Mouse (Mus musculus) MEL (cell line): ENCODE measurements around the gene Lcn8. TPM values are rescaled to one million over a fixed set of nuclear protein-coding genes. Genes with fewer than 3 reads are reported as not detected.

ENCODE experiments used
- DNase-seq: peaks from one replicate; pipeline ENCODE4 v3.0.0; 2011; ENCODE audit warnings: low read depth, low spot score
- H3K27ac ChIP-seq: 2 replicates; pipeline ENCODE4 v1.5.1; 2012; ENCODE audit warnings: low read depth, mild to moderate bottlenecking, control low read depth, low read length, moderate library complexity; ENCODE audit not compliant: control insufficient read depth
- H3K27me3 ChIP-seq, 2 experiments: fragments of 150-350 bp in 1 of 2; sonication (generic) in 1 of 2; 2 replicates each; pipeline ENCODE4 v1.6.1; 2012; ENCODE audit warnings: low read length in 2 of 2, mild to moderate bottlenecking in 2 of 2, improper control_type of control experiment in 1 of 2, moderate library complexity in 1 of 2; ENCODE audit not compliant: insufficient read depth in 2 of 2, control insufficient read depth in 1 of 2
- H3K36me3 ChIP-seq, 2 experiments: 2 replicates each; pipeline ENCODE4 v1.6.1; 2012 to 2014; ENCODE audit warnings: low read length in 2 of 2, improper control_type of control experiment in 1 of 2, inconsistent platforms in 1 of 2, mild to moderate bottlenecking in 1 of 2; ENCODE audit not compliant: insufficient read depth in 2 of 2, control insufficient read depth in 1 of 2
- H3K4me1 ChIP-seq, 2 experiments: fragments of 150-350 bp in 1 of 2; sonication (generic) in 1 of 2; 2 replicates each; pipeline ENCODE4 v1.6.1; 2012; ENCODE audit warnings: low read length in 2 of 2, improper control_type of control experiment in 1 of 2, mild to moderate bottlenecking in 1 of 2; ENCODE audit not compliant: insufficient read depth in 2 of 2, control insufficient read depth in 1 of 2
- H3K4me3 ChIP-seq, 2 experiments: fragments of 150-350 bp in 1 of 2; sonication (generic) in 1 of 2; 2 replicates each; pipeline ENCODE4 v1.5.1; 2012; ENCODE audit warnings: low read depth in 2 of 2, low read length in 2 of 2, mild to moderate bottlenecking in 2 of 2, moderate library complexity in 2 of 2, control low read depth in 1 of 2, improper control_type of control experiment in 1 of 2; ENCODE audit not compliant: control insufficient read depth in 1 of 2, insufficient read depth in 1 of 2
- H3K79me2 ChIP-seq: 2 replicates; pipeline ENCODE4 v1.6.1; 2012; ENCODE audit warnings: mild to moderate bottlenecking, low read length, moderate library complexity; ENCODE audit not compliant: control insufficient read depth, poor library complexity, insufficient read depth
- H3K9ac ChIP-seq: 2 replicates; pipeline ENCODE4 v1.6.1; 2012; ENCODE audit warnings: low read depth, mild to moderate bottlenecking, control low read depth, low read length, moderate library complexity; ENCODE audit not compliant: control insufficient read depth, poor library complexity, severe bottlenecking
- H3K9me3 ChIP-seq: fragments of 150-350 bp; sonication (generic); replicated peaks from 2 replicates; pipeline ENCODE4 v1.6.1; 2012; ENCODE audit warnings: mild to moderate bottlenecking, low read length, improper control_type of control experiment, moderate library complexity; ENCODE audit not compliant: insufficient read depth
- BHLHE40 ChIP-seq: IDR thresholded peaks from 2 replicates; pipeline ENCODE4 v1.6.1; 2012; ENCODE audit warnings: low read depth, mild to moderate bottlenecking, inconsistent platforms, low read length, improper control_type of control experiment, borderline replicate concordance
- CHD1 ChIP-seq: IDR thresholded peaks from 2 replicates; pipeline ENCODE4 v1.6.1; 2012; ENCODE audit warnings: low read depth, mild to moderate bottlenecking, inconsistent platforms, low read length, improper control_type of control experiment
- ELF1 ChIP-seq: IDR thresholded peaks from 2 replicates; pipeline ENCODE4 v1.6.1; 2014; ENCODE audit warnings: low read depth, mild to moderate bottlenecking, inconsistent platforms, low read length, improper control_type of control experiment, moderate library complexity
- EP300 ChIP-seq, 2 experiments: IDR thresholded peaks; 2 replicates each; pipeline ENCODE4 v1.6.1; 2011; ENCODE audit warnings: improper control_type of control experiment in 2 of 2, low read length in 2 of 2, low read depth in 1 of 2, mild to moderate bottlenecking in 1 of 2
- GATA1 ChIP-seq: IDR thresholded peaks from 2 replicates; pipeline ENCODE4 v1.6.1; 2011; ENCODE audit warnings: low read depth, low read length, improper control_type of control experiment
- HCFC1 ChIP-seq: IDR thresholded peaks from 2 replicates; pipeline ENCODE4 v1.6.1; 2012; ENCODE audit warnings: low read depth, mild to moderate bottlenecking, inconsistent platforms, low read length, improper control_type of control experiment, moderate library complexity
- JUND ChIP-seq: IDR thresholded peaks from 2 replicates; pipeline ENCODE4 v1.6.1; 2011; ENCODE audit warnings: low read depth, mild to moderate bottlenecking, improper control_type of control experiment, low read length
- MAX ChIP-seq: IDR thresholded peaks from 2 replicates; pipeline ENCODE4 v1.6.1; 2011; ENCODE audit warnings: low read length, improper control_type of control experiment
- MEF2A ChIP-seq: IDR thresholded peaks from 2 replicates; pipeline ENCODE4 v1.6.1; 2014; ENCODE audit warnings: low read depth, mild to moderate bottlenecking, inconsistent platforms, low read length, improper control_type of control experiment; ENCODE audit not compliant: poor library complexity, insufficient replicate concordance, severe bottlenecking; ENCODE audit errors: extremely low read depth
- MYB ChIP-seq: IDR thresholded peaks from 2 replicates; pipeline ENCODE4 v1.6.1; 2011; ENCODE audit warnings: mild to moderate bottlenecking, low read depth, low read length, improper control_type of control experiment
- MYC ChIP-seq: IDR thresholded peaks from 2 replicates; pipeline ENCODE4 v1.6.1; 2011; ENCODE audit warnings: low read depth, mild to moderate bottlenecking, low read length, improper control_type of control experiment, moderate library complexity
- NELFE ChIP-seq: IDR thresholded peaks from 2 replicates; pipeline ENCODE4 v1.6.1; 2011; ENCODE audit warnings: low read depth, low read length, improper control_type of control experiment
- NRF1 ChIP-seq: IDR thresholded peaks from 2 replicates; pipeline ENCODE4 v1.6.1; 2014; ENCODE audit warnings: low read depth, mild to moderate bottlenecking, inconsistent platforms, low read length, improper control_type of control experiment, moderate library complexity; ENCODE audit not compliant: poor library complexity, insufficient read depth, severe bottlenecking
- POLR2A ChIP-seq, 2 experiments: IDR thresholded peaks; 2 replicates each; pipeline ENCODE4 v1.6.1; 2011 to 2012; ENCODE audit warnings: low read length in 2 of 2, mild to moderate bottlenecking in 2 of 2, control low read depth in 1 of 2, improper control_type of control experiment in 1 of 2, low read depth in 1 of 2, moderate library complexity in 1 of 2; ENCODE audit not compliant: control insufficient read depth in 1 of 2, insufficient read depth in 1 of 2, poor library complexity in 1 of 2
- POLR2AphosphoS2 ChIP-seq: IDR thresholded peaks from 2 replicates; pipeline ENCODE4 v1.6.1; 2011; ENCODE audit warnings: low read length, improper control_type of control experiment
- POLR2AphosphoS5 ChIP-seq: IDR thresholded peaks from 2 replicates; pipeline ENCODE4 v1.6.1; 2012; ENCODE audit warnings: low read depth, borderline replicate concordance, mild to moderate bottlenecking, inconsistent platforms, low read length, moderate library complexity, mixed read lengths
- RAD21 ChIP-seq: IDR thresholded peaks from 2 replicates; pipeline ENCODE4 v1.6.1; 2011; ENCODE audit warnings: mild to moderate bottlenecking, low read depth, low read length, improper control_type of control experiment
- RCOR1 ChIP-seq: IDR thresholded peaks from 2 replicates; pipeline ENCODE4 v1.6.1; 2012; ENCODE audit warnings: low read depth, mild to moderate bottlenecking, inconsistent platforms, low read length, improper control_type of control experiment
- SIN3A ChIP-seq: IDR thresholded peaks from 2 replicates; pipeline ENCODE4 v1.6.1; 2012; ENCODE audit warnings: low read length, improper control_type of control experiment, inconsistent platforms
- SMC3 ChIP-seq: IDR thresholded peaks from 2 replicates; pipeline ENCODE4 v1.6.1; 2011; ENCODE audit warnings: low read depth, low read length, improper control_type of control experiment
- TAL1 ChIP-seq: IDR thresholded peaks from 2 replicates; pipeline ENCODE4 v1.6.1; 2012; ENCODE audit warnings: mild to moderate bottlenecking, inconsistent platforms, low read length, moderate library complexity, mixed read lengths
- TBP ChIP-seq: IDR thresholded peaks from 2 replicates; pipeline ENCODE4 v1.8.0; 2011; ENCODE audit warnings: low read depth, low read length, improper control_type of control experiment
- TCF12 ChIP-seq: IDR thresholded peaks from 2 replicates; pipeline ENCODE4 v1.6.1; 2014; ENCODE audit warnings: low read depth, mild to moderate bottlenecking, inconsistent platforms, low read length, improper control_type of control experiment, moderate library complexity
- UBTF ChIP-seq: IDR thresholded peaks from 2 replicates; pipeline ENCODE4 v1.6.1; 2012; ENCODE audit warnings: low read depth, mild to moderate bottlenecking, inconsistent platforms, low read length, improper control_type of control experiment, moderate library complexity, borderline replicate concordance; ENCODE audit not compliant: insufficient read depth
- ZC3H11A ChIP-seq: IDR thresholded peaks from 2 replicates; pipeline ENCODE4 v1.6.1; 2012; ENCODE audit warnings: low read depth, mild to moderate bottlenecking, inconsistent platforms, low read length, improper control_type of control experiment
- polyA plus RNA-seq, 2 experiments: library from polyadenylated mRNA; stranded (reverse) in 1 of 2; unstranded in 1 of 2; fragments of >175 nt in 1 of 2; fragments of >200 nt in 1 of 2; gene quantifications; 2 replicates each; pipeline versions ENCODE4 v1.2.1 to v1.2.4; 2012; ENCODE audit warnings: low replicate concordance in 2 of 2, low read depth in 1 of 2; ENCODE audit not compliant: insufficient read length in 2 of 2, insufficient read depth in 1 of 2, missing spikeins in 1 of 2
- total RNA-seq: library from RNA; depleted of rRNA; stranded (reverse); fragments of 300-350 nt; gene quantifications from 2 replicates; pipeline ENCODE4 v1.2.3, GENCODE M21; 2012

Gene Lcn8
- total and polyA plus RNA-seq, 3 experiments = not detected

GRCm38 (mm10) chr2:25666516-25666915, 13.6 kb downstream of the Lcn8 start:
- Histone ChIP-seq H3K27ac (no peak overlapping the region), H3K4me3 (no peak overlapping the region), H3K9ac (no peak overlapping the region), H3K4me1 (no peaks in the 10 kb centered on the region), H3K9me3 (no peaks in the 10 kb centered on the region), H3K27me3 (peaks cover 3 to 12% of the 10 kb centered on the region in 2 experiments), H3K36me3 (no peaks in the 10 kb centered on the region), H3K79me2 (no peaks in the 10 kb centered on the region)
- no peak for TF ChIP-seq ELF1
- TF ChIP-seq SMC3 = no peak
- TF ChIP-seq POLR2AphosphoS5 = no peak
- TF ChIP-seq JUND = no peak
- DNase-seq = no peak

- H3K4me3 ChIP-seq = no peak within 1 kb of the TSS
- no peaks in the 10 kb centered on the region for H3K9me3 ChIP-seq
- TF ChIP-seq MYC (no peak), TAL1 (no peak), MAX (no peak), BHLHE40 (no peak), GATA1 (no peak), NELFE (no peak), TCF12 (no peak), POLR2AphosphoS2 (no peak), SMC3 (no peak), SIN3A (no peak), HCFC1 (no peak), CHD1 (no peak)
- H3K9ac ChIP-seq = no peak within 1 kb of the TSS
- no peaks in the 10 kb centered on the region; the same call in 1 of the 2 replicates for H3K79me2 ChIP-seq
- no peaks in the 10 kb centered on the region for H3K4me1 ChIP-seq
- no peaks in the 10 kb centered on the region for H3K27me3 ChIP-seq
- H3K36me3 ChIP-seq = no peaks in the 10 kb centered on the region
- H3K27ac ChIP-seq = no peak within 1 kb of the TSS
- DNase-seq = no peak
These were observed 23.6 kb downstream of the Lcn8 start, which contains the start of gene Lcn6 for GRCm38 (mm10) chr2:25676486-25676885. Gene Lcn6 (plus strand): TSS chr2:25676786.

- Histone ChIP-seq H3K4me1 (no peaks in the 10 kb centered on the region), H3K36me3 (no peaks in the 10 kb centered on the region), H3K27ac (no peak overlapping the region), H3K9me3 (no peaks in the 10 kb centered on the region), H3K27me3 (no peaks in the 10 kb centered on the region), H3K4me3 (no peak overlapping the region), H3K9ac (no peak overlapping the region), H3K79me2 (no peaks in the 10 kb centered on the region; the same call in 1 of the 2 replicates)
- no peak for TF ChIP-seq GATA1
- TF ChIP-seq TAL1 = no peak
- TF ChIP-seq MEF2A = no peak
- TF ChIP-seq TCF12 = no peak
- TF ChIP-seq MYB = no peak
- TF ChIP-seq POLR2A (IDR thresholded peaks at IDR 0.05; ENCODE audit: control insufficient read depth in 1 of 2, insufficient read depth in 1 of 2, low read depth in 1 of 2, low read length in 2 of 2, poor library complexity in 1 of 2) = no peak
- TF ChIP-seq EP300 (IDR thresholded peaks at IDR 0.05; ENCODE audit: low read depth in 1 of 2, low read length in 2 of 2) = no peak
- TF ChIP-seq UBTF = no peak
- no peak for TF ChIP-seq TBP
- TF ChIP-seq MAX = no peak
- no peak for TF ChIP-seq ZC3H11A
- no peak for TF ChIP-seq NELFE
- no peak for TF ChIP-seq NRF1
- TF ChIP-seq RAD21 = no peak
- no peak for TF ChIP-seq RCOR1
- TF ChIP-seq POLR2AphosphoS2 = no peak
- DNase-seq = no peak
These were observed 26.6 kb downstream of the Lcn8 start for GRCm38 (mm10) chr2:25679559-25679958.
